Mouse (Mus musculus) T-helper 17 cell (primary cell): Measurements from ENCODE around the gene Ccdc154.

Experiments
- in situ Hi-C, 2 experiments: fragments of 300-600 bp; cut with MboI, MseI; formaldehyde crosslinking; loops; 1 replicate in 1 of 2; 2 replicates in 1 of 2; pipeline ENCODE4 v1.15.1; 2025; ENCODE audit warnings: high pct_unique_total_duplicates in 2 of 2

The Ccdc154 gene

DNA sequence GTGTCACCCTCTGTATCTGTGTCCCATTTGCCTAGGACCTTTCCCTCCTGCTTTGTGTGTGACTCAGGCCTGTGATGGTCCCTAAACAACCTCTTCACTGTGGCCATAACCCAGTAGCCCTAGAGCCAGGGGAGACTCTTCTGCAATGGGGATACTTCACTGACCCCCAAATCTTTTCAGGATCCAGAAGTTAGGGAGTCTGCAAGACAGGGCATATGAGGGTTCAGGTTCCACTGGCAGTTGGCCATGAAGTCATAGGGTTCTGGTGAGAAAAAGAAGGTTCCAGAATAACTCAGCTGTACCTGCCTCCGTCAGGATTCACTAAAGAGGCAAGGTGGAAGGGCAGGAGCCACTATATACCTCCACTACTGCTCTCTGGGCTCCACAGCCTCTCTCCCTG lies at the start of gene Ccdc154:
Ccdc154 (plus strand) TSS at position 301 of the 400 bp plus-strand sequence.
- in situ Hi-C loops: no loop called here

DNA sequence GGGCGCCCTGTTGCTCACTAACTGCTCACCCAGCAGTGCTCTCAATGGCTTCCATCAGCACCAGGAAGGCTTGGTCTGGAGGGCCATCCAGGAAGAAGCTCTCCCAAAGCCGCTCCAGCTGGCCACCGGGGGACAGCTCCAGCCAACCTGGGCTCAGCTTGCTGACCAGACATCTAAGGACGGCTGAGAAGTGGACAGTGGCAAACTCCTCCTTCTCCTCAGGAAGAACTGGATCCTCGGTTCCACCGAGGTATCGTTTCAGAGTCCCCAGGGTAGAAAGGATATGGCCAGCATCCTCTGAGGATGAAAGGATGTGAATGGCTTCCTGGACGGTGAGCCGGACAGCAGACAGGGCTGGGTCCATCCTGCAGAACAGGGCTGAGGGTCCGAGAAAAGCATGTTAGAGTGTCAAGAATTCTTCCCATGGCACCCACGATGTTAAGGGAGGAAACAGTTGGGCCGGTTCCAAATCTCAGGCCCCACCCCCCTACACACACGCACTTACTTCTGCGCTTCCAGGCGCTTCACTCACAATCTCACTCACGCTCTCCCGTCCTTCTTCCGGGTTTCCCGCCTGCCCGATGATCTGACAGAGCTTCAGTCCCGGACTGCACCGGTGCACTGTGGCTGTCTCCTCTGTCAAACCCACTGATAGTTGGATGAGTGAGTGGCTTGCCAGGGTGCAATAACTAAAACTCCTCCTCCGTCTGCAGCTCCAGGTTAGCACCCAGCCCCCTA lies 47.2 kb upstream of the Ccdc154 start:
- in situ Hi-C loops: no loop called here

DNA sequence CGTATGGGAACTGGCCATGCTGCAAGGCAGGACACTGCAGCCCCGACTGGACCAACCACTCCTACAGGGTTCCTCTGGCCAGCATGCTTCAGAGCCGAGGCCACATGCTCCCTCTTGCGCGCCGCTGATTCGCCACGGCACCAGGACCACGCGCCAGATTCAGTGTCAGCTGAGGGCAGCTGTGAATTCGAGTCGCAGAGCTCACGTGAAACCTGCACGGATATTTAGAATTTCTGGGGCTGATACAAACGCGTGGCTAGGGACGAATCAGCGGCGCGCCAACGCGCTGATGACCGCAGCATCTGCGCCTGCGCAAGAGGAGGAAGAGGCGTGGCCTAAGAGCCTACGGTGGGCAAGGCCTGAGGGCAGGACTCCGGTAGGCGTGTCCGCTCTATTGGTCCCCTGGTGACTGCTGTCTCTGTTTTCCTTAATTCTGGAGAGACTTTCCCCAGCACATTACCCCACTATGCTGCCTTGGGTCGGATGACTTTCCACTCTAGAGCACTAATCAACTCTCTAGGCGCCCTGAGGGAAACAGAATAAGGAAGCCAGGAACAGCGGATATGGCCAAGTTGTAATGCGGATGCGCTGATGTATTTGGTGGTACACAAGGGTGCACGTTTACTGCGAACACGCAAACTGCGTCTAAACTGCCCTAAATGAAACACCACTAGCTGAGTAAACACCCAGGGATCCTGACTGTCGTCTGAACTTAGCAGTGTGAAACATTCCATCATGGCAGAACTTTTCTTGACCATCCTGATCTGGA lies 46.4 kb upstream of the Ccdc154 start, which contains the start of gene Telo2:
Telo2 (minus strand) TSS at position 304 of the 769 bp plus-strand sequence.
- in situ Hi-C loops: no loop called here

DNA sequence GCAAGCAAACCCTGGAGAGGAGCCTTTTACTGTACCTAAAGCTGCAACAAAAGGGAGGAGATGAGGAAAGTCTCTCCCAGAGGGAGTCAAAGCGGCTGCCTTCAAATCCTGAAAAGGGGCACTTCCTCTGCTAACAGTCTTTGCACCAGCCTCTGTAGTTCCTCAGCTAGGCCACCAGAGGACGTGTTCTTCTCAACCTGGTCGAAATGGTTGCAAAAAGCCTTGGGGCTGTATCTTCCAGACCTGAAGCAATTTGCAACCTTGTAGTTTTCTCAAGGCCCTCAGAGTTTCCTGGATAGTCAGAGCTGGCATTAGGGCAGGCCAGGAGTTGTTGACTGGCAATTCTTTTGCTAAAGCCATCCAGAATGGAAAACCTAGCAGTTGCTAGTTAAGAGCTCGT lies 45.0 kb upstream of the Ccdc154 start:
- in situ Hi-C loops: no loop called here

DNA sequence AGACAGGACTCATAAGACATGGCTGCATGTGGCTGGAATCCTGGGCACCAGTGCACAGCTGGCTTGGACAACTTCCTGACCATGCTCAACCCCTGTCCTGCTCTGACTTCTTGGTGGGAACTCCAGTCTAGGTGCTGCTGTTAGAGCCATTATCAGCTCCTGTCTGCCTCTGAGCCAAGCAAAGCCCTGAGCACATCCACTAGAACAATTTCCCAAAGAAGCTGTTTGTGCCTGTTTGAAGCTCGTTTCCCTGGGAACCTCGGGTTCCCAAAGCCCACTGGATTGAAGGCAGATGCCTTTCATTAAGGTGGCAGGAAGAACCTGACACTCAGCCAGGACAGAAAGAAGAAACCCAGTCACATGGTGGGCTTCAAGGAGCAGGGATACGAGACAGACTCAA lies 41.9 kb upstream of the Ccdc154 start, which contains the start of gene Ptx4:
Ptx4 (plus strand) TSS at position 355 of the 400 bp plus-strand sequence.
- in situ Hi-C loops: loop anchor here (5.0 to 10.0 kb wide), 2 partner anchors 162 to 986 kb away; no protein-coding TSS in a partner anchor

DNA sequence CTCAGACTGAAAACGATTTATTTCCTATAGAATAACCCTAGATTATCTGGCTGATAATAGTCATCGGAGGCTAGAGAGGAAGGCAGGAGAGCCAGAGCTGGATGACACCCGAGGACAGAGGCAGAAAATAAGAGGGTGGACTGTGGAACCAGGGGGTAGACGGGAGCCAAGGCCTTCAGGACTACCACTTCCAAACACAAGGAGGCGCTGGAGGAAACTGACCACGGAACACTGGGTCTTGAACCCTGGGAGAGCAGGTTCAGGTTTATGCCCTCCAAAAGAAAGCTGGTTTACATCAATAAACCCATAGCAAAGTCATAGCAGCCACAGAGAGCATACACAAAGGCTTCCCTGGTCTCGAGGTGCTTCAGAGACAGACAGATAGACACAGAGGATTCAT lies 38.3 kb upstream of the Ccdc154 start:
- in situ Hi-C loops: loop anchor here (5.0 to 10.0 kb wide), 2 partner anchors 158 to 989 kb away; no protein-coding TSS in a partner anchor

DNA sequence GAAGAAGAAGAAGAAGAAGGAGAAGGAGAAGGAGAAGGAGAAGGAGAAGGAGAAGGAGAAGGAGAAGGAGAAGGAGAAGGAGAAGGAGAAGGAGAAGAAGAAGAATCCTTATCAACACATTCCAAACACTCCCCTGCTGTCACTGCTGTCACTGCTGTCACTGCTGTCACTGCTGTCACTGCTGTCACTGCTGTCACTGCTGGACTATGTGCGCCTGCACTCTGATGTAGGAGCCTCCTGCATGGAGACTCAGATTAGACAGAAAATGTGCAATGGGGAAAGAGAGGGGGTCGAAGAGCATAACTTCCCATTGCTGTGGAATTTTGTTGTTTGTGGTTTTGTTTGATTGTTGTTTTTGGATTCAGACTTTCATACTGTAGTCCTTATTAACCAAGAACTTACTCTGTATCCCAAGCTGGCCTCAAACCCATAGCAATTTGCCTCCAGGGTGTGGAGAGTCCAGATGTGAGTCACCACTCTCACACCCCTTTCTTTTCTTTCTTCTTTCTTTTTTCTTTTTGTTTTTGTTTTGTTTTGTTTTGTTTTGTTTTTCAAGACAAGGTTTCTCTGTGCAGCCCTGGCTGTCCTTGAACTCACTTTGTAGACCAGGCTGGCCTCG lies 36.7 kb upstream of the Ccdc154 start:
- in situ Hi-C loops: loop anchor here in 1 of 2 experiments (10.0 kb wide), 1 partner anchor 991 kb away; no protein-coding TSS in a partner anchor

DNA sequence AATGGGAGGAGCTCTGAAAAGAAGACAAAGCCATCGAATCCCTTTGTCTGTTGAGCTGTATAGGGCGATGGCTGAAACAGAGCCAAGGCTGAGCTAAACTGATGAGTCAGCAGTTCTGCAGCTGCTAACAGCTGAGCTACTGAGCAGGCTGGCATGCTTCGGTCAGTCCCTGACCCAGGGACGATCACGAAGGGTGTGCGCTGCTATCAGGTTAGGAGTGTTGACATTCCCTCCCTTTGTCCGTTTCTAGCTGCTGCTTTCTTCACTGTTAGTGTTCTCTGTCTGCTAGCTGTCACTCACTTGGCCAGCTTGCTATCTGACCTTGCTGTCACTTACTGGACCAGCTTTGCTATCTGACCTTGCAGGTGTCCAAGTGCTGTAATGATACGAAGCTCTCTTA lies 35.2 kb upstream of the Ccdc154 start:
- in situ Hi-C loops: loop anchor here in 1 of 2 experiments (10.0 kb wide), 1 partner anchor 992 kb away; no protein-coding TSS in a partner anchor

DNA sequence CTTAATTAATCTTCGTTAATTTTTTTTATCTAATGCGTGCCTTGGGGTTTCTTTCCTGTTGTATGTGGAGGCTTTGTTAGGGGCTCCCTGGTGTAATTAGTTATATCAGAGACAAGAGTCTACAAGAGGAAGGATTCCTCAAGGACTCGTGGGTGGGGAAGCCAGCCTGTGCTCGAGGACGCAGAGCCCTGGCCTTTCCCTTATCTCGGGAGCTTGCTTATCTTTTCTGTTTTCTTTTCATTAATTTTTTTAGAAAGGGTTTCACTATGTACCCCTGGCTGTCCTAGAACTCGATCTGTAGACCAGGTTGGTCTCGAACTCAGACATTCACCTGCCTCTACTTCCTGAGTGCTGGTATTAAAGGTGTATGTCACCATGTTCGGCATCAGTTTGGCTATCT lies 34.6 kb upstream of the Ccdc154 start:
- in situ Hi-C loops: loop anchor here in 1 of 2 experiments (10.0 kb wide), 1 partner anchor 993 kb away; no protein-coding TSS in a partner anchor

DNA sequence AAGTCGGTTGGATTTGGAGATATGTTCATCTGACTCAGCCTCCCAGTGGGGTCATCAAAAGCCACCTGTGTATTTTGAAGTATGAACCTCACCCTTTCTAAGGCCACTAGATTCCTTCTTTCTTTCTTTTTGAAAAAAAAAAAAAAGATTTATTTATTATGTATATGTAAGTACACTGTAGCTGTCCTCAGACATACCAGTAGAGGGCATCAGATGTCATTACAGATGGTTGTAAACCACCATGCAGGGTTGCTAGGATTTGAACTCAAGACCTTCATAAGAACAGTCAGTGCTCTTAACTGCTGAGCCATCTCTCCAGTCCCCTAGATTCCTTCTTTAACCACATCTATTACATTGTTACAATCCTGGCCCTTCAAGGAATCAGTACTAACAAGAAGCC lies 32.2 kb upstream of the Ccdc154 start:
- in situ Hi-C loops: no loop called here

DNA sequence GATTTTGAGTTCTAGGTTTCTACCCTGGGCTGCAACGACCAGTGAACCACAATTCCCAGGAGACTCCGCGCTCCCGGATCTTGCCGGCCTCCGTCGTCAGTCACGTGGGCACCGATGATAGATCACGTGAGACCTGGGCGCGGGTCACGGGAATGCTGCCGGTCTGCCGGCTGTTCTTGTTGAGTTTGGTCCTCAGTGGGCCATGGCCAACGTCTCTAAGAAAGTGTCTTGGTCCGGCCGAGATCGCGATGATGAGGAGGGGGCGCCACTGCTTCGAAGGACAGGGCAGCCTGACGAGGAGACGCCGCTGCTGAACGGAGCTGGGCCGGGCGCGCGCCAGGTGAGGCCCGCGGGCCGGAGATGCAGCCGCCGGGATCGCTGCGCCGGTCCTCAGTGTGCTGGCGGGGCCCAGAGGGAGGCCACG lies 29.0 kb upstream of the Ccdc154 start, which contains the start of gene Clcn7:
Clcn7 (plus strand) TSS at position 117 of the 424 bp plus-strand sequence.
- in situ Hi-C loops: no loop called here

DNA sequence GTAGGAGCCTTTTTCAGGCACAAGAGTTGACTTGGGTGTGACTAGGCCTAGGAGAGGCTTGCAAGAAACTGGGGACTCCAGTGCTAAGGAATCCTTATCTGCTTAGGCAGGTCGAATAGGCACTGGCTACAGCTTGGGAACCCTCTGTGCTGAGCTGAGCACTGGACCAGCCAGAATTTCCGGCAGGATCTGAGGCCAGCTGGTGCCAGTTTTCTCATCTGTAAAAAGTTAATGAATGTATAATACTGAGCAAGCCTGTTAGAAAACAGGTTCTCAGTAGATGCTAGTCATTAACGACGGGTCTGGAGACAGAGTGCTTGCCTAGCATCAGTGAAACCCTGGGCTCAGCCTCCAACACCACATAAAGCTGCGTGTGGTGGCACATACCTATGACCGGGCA lies 26.6 kb upstream of the Ccdc154 start:
- in situ Hi-C loops: no loop called here

DNA sequence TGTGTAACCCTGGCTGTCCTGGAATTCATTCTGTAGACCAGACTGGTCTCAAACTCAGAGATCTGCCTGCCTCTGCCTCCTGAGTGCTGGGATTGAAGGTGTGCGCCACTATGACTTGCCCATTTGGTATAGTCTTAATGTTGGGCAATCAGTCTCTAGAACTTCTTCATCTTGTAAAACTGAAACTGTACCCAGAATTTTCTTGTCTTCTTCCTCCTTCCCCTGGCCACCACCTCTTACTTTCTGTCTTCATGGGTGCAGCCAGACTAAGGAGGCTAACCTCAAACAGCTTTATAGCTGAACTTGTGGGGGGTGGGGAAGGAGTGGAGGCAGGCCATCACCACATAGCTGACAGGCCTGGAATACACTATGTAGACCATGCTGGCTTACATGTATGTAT lies 23.5 kb upstream of the Ccdc154 start:
- in situ Hi-C loops: no loop called here

DNA sequence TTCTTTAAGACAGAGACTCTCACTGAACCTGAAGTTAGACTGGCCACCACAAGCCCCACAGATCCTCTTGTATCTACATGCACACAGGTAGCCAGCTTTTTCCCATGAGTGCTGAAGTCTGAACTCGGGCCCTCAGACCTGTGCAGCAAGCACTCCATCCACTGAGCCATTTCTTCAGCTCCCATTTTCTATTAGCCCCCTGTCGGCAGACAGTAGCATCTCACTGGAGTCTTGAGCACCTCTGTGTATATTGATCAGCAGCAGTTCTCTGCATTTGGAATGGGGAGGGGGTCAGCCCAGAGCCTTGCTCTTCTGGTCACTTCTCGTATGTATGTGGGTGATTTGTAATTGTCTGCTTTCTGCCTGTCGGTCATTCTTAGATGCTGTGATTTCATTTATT lies 22.3 kb upstream of the Ccdc154 start:
- in situ Hi-C loops: no loop called here

DNA sequence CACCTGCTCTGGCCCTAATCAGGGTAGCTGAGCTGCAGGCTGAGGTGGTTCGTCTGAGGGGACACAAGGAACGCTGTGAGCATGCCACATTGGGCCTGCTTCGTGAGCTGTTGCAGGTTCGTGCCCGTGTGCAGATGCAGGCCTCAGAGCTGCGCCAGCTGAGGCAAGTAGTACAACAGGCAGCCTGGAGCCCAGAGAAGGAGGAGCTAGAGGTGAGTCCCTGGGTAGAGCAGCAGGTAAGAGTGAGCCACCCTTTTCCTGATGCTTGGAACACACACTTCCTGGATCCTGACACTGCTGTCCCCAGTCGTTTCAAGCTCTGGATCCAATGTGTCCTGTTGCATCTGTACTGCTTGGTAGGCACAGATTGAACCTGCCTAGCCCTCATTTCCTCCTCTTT lies 1.1 kb downstream of the Ccdc154 start:
- in situ Hi-C loops: no loop called here

DNA sequence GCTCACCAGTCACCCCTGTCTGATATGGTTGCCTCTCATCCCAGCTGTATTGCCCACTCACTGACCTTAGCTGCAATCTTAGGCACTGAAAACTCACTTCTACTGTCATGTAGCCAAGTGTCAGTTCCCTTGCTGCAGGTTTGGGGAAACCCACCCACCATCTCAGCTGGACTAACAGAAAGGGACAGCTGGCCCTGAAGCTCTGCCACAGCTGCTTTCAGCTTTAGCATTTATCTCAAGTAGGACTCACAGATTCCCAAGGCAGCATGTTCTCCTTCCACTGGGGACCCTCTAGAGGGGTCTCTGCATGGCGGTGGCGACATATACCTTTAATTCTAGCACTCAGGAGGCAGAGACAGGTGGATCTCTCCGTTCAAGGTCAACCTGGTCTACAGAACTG lies 2.5 kb downstream of the Ccdc154 start:
- in situ Hi-C loops: no loop called here

DNA sequence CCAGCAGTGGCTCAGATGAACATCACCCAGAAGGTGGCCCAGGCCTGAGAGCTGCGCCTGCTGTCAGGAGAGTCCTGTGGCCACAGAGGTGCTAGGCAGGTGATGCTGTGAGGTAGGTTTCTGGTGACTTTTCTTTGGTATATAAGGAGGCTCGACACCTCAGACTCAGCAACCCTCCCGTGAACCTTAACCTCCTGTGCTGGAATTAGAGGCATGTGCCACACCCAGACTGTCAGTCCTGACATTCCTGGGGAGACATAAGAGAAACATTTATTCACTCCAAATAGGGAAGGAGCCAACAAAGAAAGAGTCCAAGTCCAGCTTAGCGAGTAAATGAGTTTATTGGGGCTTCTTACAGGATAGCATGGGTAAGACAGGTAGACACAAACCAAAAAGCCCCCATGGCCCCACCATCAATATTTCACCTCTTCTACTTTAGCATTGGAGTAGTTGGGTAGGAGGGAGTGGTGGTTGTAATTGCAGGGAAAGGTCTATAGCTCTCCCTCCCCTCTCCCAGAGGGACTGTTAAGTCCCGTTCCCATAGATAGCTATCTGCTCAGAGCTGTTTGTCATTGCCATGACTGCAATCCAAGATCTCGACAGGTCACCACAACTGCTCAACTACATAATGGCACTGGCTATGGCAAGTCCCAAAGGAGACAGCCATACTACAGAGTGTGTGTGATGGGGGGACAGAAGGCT lies 3.9 kb downstream of the Ccdc154 start:
- in situ Hi-C loops: no loop called here

DNA sequence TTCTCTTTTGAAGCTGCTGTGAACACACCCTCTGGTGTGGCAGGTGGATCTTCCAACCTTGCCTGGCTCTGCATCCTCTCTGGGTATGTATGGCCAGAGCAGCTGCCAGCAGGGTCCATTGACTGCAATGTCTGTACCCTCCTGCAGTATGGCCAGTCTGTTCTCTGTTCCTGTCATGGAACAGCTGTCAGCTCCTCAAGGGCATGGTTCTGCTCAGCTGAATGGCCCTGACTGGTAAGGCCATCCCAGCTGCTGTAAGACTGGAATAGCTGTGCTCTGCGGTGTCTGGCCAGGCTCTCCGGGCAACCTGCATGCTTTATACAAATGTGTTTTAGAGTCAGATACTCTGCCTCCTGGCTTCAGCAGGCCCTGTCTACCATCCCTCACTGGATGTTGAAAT lies 7.4 kb downstream of the Ccdc154 start:
- in situ Hi-C loops: no loop called here

DNA sequence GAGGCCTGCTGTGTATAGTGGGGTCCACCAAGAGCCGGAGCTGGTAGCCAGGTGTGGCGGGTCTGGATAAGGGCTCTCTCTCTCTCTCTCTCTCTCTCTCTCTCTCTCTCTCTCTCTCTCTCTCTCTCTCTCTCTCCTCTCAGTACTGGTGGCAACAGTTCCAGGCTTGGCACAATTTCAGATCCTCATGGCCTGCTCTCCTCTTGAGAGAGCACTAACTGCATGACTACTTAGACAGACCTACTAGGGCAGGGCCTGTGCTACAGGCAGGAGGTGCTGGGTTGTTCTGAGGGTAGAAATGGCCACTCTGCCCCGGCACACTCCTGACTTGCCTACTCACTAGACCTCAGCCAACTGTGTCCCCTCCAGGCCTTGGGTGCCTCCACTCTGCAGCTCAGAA lies 10.3 kb downstream of the Ccdc154 start:
- in situ Hi-C loops: no loop called here

DNA sequence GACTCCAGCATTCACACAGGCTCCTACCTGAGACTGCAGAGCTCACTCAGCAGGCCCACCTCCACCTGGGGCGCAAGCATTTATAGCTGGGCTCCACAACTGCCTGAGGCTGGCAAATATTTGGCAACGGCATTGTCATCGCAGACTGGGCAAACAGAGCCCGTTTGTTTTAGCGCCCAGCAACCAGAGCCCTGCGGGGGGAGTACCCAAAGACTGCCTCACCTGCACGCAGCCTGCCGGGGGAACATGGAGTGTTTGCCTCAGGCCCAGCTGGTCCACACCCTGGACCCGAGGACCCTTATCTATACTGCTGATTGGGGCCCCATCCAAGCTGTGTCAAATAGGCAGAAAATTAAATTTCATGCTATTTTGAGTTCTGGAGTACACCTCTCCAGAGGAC lies 13.2 kb downstream of the Ccdc154 start, which contains the start of gene Gm38655:
Gm38655 (minus strand) TSS at position 61 of the 400 bp plus-strand sequence.
- in situ Hi-C loops: no loop called here

DNA sequence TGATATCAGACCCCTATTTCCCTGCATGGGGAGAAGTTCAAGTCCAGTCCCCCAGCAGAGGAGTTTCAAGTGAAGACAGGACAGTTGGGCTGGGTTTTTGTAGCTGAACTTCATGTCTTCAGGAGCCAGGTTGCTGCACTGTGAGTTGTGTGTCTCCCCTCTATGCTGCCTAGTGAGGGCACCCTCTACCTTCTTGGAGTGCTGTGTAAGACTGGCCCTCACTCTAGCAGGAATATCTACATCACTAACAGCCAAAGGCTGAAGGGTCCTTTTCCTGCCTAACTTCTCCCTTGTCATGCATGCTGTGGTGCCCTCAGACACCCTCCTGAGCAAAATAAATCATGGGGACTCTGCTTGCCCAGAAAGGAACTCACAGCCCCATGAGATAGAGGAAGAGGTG lies 21.0 kb downstream of the Ccdc154 start:
- in situ Hi-C loops: no loop called here
